Mouse (Mus musculus) kidney, postnatal 4 days (tissue): ENCODE data around the gene T2.
A peak's percentile ranks its signal among the peaks of the same experiment; 100 is the strongest.
"Not testable (repeated sequence)": the region's sequence is repeated elsewhere in the genome, so short reads cannot be mapped to it uniquely, and the experiment has no call there.

Source experiments
- DNase-seq, 2 experiments: peaks; one replicate each; pipeline ENCODE4 v3.0.0; 2021; ENCODE audit warnings: mixed read lengths in 2 of 2

The T2 gene

GRCm38 (mm10) chr17:8367514-8368480, 12.0 kb downstream of the T2 start:
- no peak for DNase-seq

- DNase-seq: no peak
These were observed 12.8 kb downstream of the T2 start for GRCm38 (mm10) chr17:8368570-8368969.

- no peak for DNase-seq
These were observed 13.4 kb downstream of the T2 start for GRCm38 (mm10) chr17:8369171-8369570.

- DNase-seq: no peak
These were observed 14.9 kb downstream of the T2 start for GRCm38 (mm10) chr17:8370634-8371229.

GRCm38 (mm10) chr17:8371834-8372233, 16.0 kb downstream of the T2 start:
- DNase-seq: peak; percentile 83 to 88

- peak; percentile 87 to 89 for DNase-seq
These were observed 16.7 kb downstream of the T2 start for GRCm38 (mm10) chr17:8372286-8373046.

GRCm38 (mm10) chr17:8377298-8377697, 21.5 kb downstream of the T2 start:
- no peak for DNase-seq

- DNase-seq: no peak
These were observed 29.6 kb downstream of the T2 start for GRCm38 (mm10) chr17:8385441-8385840.

- DNase-seq: peak; percentile 78 to 80
These were observed 32.7 kb downstream of the T2 start for GRCm38 (mm10) chr17:8388463-8388862.

GRCm38 (mm10) chr17:8388990-8389789, 33.4 kb downstream of the T2 start:
- DNase-seq: no peak

GRCm38 (mm10) chr17:8389790-8390095, 34.0 kb downstream of the T2 start:
- DNase-seq: no peak

GRCm38 (mm10) chr17:8390487-8390886, 34.7 kb downstream of the T2 start:
- no peak for DNase-seq

- no peak for DNase-seq
These were observed 40.6 kb downstream of the T2 start for GRCm38 (mm10) chr17:8396371-8396770.

GRCm38 (mm10) chr17:8397946-8398345, 42.2 kb downstream of the T2 start:
- no peak for DNase-seq

- not testable (repeated sequence) for DNase-seq
These were observed 48.1 kb downstream of the T2 start for GRCm38 (mm10) chr17:8403932-8404331.

- DNase-seq: no peak
These were observed 50.5 kb downstream of the T2 start for GRCm38 (mm10) chr17:8406285-8406684.

- DNase-seq: not testable (repeated sequence)
These were observed 52.2 kb downstream of the T2 start for GRCm38 (mm10) chr17:8408002-8408401.

- peak; percentile 43 to 62 for DNase-seq
These were observed 53.0 kb downstream of the T2 start for GRCm38 (mm10) chr17:8408589-8409295.

- DNase-seq: no peak
These were observed 54.5 kb downstream of the T2 start for GRCm38 (mm10) chr17:8410330-8410729.

GRCm38 (mm10) chr17:8413656-8414055, 57.9 kb downstream of the T2 start:
- DNase-seq: peak; percentile 19 to 45

- DNase-seq: peak; percentile 54 to 64
These were observed 59.7 kb downstream of the T2 start for GRCm38 (mm10) chr17:8415533-8415932.

- no peak for DNase-seq
These were observed 61.1 kb downstream of the T2 start for GRCm38 (mm10) chr17:8416865-8417264.
